Mouse (Mus musculus) heart, embryonic 10.5 days (tissue): ENCODE data around the gene Spg11. TPM values are rescaled to one million over a fixed set of nuclear protein-coding genes. Genes with fewer than 3 reads are reported as not detected.

Experiments
- DNase-seq: peaks from one replicate; pipeline ENCODE4 v3.0.0-alpha.2; 2017; ENCODE audit warnings: low spot score
- H3K27ac ChIP-seq: fragments of 300-500 bp; sonication (generic); 2 replicates; pipeline ENCODE4 v1.5.1; 2016; ENCODE audit warnings: mild to moderate bottlenecking
- H3K27me3 ChIP-seq: fragments of 300-500 bp; sonication (generic); 2 replicates; pipeline ENCODE4 v1.6.1; 2016; ENCODE audit warnings: mild to moderate bottlenecking; ENCODE audit not compliant: poor library complexity, insufficient read depth, severe bottlenecking
- H3K36me3 ChIP-seq: fragments of 300-500 bp; sonication (generic); 2 replicates; pipeline ENCODE4 v1.6.1; 2016; ENCODE audit warnings: mild to moderate bottlenecking, moderate library complexity
- H3K4me1 ChIP-seq: fragments of 300-500 bp; sonication (generic); 2 replicates; pipeline ENCODE4 v1.6.1; 2016; ENCODE audit warnings: mild to moderate bottlenecking
- H3K4me3 ChIP-seq: fragments of 300-500 bp; sonication (generic); 2 replicates; pipeline ENCODE4 v1.5.1; 2016; ENCODE audit warnings: mild to moderate bottlenecking, moderate library complexity
- H3K9me3 ChIP-seq: fragments of 300-500 bp; sonication (generic); 2 replicates; pipeline ENCODE4 v1.6.1; 2016; ENCODE audit warnings: mild to moderate bottlenecking, moderate library complexity
- WGBS: fragments of 180-500 bp; shearing (Covaris S2); methylation state at CpG from one replicate; pipeline ENCODE4 v1.1.7; 2016; 5-methylcytosine and 5-hydroxymethylcytosine counted together
- polyA plus RNA-seq: library from polyadenylated mRNA; unstranded; fragments of >200 nt; fragmentation: Nextera tagmentation; extraction: Ambion mirVana; gene quantifications from 2 replicates; pipeline ENCODE4 v1.2.1, GENCODE M21; 2016

Gene Spg11
- polyA plus RNA-seq, 1 experiment from 2014 or later, result 8.2 TPM

DNA sequence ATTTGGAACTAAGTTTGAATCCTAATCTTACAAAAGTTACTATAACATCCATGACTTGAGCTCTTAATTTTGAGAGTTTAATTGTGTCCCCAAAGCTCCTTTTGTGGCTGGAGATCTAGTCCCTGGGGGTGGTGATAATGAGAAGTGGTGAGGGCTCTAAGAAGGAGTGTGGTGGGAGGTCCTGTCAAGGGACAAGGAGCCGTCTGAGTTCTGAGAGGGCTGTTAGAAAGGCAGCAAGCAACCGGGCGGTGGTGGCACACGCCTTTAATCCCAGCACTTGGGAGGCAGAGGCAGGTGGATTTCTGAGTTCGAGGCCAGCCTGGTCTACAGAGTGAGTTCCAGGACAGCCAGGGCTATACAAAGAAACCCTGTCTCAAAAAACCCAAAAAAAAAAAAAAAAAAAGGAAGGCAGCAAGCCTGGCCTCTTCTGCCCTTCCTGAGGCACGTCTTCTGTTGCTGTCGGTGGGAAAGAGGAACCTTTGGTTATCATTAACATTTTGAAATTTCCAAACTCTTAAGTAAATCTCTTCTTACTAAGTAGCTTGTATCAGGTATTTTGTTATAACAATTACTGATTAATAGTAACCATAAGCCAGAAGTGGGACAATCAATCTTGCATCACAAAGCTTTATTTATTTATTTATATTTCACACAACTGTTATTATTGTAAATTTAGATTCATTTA lies 35.6 kb upstream of the Spg11 start:
- peaks cover 22% of the 10 kb centered on the region for H3K36me3 ChIP-seq
- WGBS, result 76% methylated on average over 7 of the region's 7 CpGs
- DNase-seq, result no peak
- no peak overlapping the region for H3K4me3 ChIP-seq
- peaks cover 8% of the 10 kb centered on the region for H3K4me1 ChIP-seq
- no peaks in the 10 kb centered on the region for H3K27me3 ChIP-seq
- H3K27ac ChIP-seq, result no peak overlapping the region
- no peaks in the 10 kb centered on the region for H3K9me3 ChIP-seq

DNA sequence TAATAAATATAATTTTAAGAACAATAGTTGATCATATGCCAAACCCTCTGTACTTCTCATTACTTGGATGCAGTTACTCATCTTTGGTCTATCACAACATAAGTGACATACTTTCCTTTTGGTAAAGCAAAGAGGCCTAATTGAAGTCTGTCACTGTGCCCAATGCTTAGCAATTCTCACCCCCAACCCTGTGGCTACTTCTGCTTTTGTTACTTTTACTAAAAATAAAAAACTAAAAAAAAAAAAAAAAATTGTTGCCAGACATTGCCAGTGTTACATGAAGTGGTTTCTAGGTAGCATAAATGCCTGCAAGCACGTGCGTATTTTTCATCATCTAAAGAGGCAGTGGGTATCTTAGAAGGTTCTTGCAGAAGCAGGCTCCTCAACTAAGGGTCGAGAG lies 34.7 kb upstream of the Spg11 start:
- WGBS, result 83% methylated on average over 3 of the region's 3 CpGs

DNA sequence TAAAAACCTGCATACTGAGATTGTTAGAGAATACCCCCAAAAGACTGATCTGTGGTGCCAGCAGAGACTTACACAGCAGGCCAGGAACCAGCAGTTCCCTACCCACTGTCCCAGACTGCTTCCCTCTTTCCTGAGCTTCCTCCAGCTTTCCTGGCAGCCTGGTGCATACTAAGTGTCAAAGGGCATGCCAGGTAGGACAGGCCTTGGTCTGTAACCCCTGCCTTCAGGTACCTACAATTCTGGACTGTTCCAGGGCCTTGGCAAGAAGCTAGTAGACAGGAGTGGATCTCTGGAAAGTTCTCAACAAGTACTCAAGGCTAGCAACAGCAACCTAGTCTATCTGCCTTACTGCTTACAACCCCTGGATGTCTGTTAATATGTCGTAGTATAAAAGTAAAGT lies 33.0 kb upstream of the Spg11 start:
- H3K9me3 ChIP-seq, result no peaks in the 10 kb centered on the region
- H3K27me3 ChIP-seq, result no peaks in the 10 kb centered on the region
- no peak for DNase-seq
- peaks cover 22% of the 10 kb centered on the region for H3K36me3 ChIP-seq
- H3K4me3 ChIP-seq, result no peak overlapping the region
- 88% methylated on average over 1 of the region's 1 CpGs for WGBS
- no peak overlapping the region for H3K27ac ChIP-seq
- H3K4me1 ChIP-seq, result peaks cover 10% of the 10 kb centered on the region

More for the DNA sequence above, 34.7 kb upstream of the Spg11 start:
- DNase-seq, result no peak
- 0 out of 2 replicates have a peak, but pooled peaks cover 3% of the 10 kb centered on the region for H3K4me1 ChIP-seq
- no peaks in the 10 kb centered on the region for H3K9me3 ChIP-seq
- no peaks in the 10 kb centered on the region for H3K27me3 ChIP-seq
- no peak overlapping the region for H3K27ac ChIP-seq
- H3K36me3 ChIP-seq, result peaks cover 22% of the 10 kb centered on the region
- H3K4me3 ChIP-seq, result no peak overlapping the region

DNA sequence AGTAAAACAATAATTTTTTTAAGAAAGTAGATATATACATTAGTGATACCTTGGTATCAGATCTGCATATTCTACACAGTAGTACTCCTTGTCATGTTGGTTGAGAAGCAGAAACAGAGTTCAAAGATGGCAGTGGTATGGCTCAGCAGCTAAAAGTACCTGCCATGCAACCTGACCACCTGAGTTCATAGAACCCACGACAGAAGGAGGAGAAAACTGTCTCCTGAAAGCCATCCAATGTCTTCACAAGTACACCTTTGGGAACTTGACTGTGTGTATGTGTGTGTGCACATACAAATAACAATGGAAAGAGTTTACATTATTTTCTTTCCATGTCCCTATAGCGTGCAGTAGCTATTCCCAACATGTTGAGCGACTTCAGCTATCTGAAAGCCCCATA lies 31.5 kb upstream of the Spg11 start:
- H3K9me3 ChIP-seq, result no peaks in the 10 kb centered on the region
- H3K36me3 ChIP-seq, result peaks cover 15% of the 10 kb centered on the region
- no peak overlapping the region for H3K4me3 ChIP-seq
- 76% methylated on average over 3 of the region's 3 CpGs for WGBS
- H3K27ac ChIP-seq, result no peak overlapping the region
- DNase-seq, result no peak
- H3K27me3 ChIP-seq, result no peaks in the 10 kb centered on the region
- H3K4me1 ChIP-seq, result peaks cover 10% of the 10 kb centered on the region

DNA sequence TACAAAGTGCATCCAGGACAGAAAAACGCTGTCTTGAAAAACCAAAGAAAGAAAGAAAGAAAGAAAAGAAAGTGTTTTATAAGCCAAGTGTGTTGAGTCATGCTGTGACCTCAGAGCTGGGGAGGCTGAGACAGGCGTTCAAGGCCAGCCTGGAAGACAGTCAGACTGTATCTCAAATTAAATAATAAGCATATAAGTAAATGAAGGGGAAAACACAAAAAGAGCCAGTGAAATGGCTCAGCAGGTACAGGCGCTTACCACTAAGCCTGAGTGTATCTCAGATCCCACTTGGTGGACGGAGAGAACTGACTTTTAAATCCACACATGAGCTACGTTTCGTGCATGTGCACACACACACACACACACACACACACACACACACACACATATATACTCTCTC lies 31.1 kb upstream of the Spg11 start:
- 81% methylated on average over 6 of the region's 6 CpGs for WGBS
- Histone ChIP-seq H3K27ac (no peak overlapping the region), H3K9me3 (no peaks in the 10 kb centered on the region), H3K36me3 (peaks cover 11% of the 10 kb centered on the region), H3K27me3 (no peaks in the 10 kb centered on the region), H3K4me1 (peaks cover 10% of the 10 kb centered on the region), H3K4me3 (no peak overlapping the region)
- no peak for DNase-seq

DNA sequence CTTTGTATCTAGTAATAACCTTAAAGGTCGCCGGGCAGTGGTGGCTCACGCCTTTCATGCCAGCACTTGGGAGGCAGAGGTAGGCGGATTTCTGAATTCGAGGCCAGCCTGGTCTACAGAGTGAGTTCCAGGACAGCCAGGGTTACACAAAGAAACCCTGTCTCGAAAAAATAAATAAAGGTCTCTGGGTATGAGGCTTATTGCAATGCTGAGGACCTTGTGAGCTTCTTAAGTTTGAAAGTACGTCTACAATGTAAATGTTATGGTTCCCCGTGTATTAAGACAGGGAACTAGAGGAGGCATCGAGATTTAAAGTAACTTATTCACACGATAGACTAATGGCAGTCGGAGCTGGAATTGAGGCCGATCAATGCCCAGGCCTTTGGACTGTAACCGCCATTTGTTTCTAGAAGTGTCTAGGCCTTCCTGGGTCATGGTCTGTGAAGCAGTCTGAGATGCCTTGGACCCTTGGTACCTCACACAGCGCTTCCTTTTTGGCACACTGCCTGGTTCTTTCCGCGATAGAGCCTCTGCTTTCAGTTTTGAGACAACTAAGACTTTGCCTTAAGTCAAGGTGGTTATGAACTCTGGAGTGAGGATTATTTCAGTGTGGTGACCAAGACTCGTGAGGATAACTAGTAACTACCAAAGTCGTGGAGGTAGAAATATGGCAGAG lies 30.2 kb upstream of the Spg11 start:
- H3K4me1 ChIP-seq, result peaks cover 10% of the 10 kb centered on the region
- 34% methylated on average over 18 of the region's 18 CpGs for WGBS
- peaks cover 9% of the 10 kb centered on the region for H3K36me3 ChIP-seq
- H3K27ac ChIP-seq, result peak overlapping the region; percentile 84
- peak overlapping the region; percentile 72 for H3K4me3 ChIP-seq
- no peak for DNase-seq
- no peaks in the 10 kb centered on the region for H3K9me3 ChIP-seq
- no peaks in the 10 kb centered on the region for H3K27me3 ChIP-seq

DNA sequence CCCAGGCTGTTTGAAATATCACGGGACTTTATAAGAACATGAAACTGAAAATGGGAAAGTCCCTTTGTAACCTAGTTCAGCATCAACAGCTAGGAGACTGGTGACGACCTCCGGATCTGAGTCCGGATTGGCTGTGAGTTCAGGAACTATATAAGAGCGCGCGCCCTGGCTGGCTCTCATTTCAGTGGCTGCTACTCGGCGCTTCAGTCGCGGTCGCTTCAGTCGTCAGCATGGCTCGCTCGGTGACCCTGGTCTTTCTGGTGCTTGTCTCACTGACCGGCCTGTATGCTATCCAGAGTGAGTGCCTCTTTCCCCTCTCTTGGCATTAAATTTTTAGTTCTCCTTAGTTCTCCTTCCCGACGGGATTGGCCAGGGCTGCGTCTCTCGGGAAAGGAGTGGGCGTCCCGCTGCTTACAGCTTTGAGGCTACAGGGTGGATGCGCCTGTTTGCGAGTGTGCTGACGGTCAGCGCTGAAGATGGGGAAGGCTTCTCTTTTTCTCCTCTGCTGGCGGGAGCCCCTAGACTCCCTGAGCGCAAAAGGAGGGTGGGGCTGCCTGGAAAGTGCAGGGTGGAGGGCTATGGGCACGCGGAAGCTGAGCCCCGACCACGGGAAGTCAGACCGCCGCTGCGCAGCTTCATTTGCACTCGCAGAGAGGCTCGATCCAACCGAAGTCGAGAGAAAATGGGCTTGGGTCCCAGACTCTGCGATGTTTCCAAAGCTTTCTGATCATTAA lies 29.5 kb upstream of the Spg11 start, which contains the start of gene B2m:
TSS of gene B2m (plus strand) at position 179 of the 734 bp plus-strand sequence.
- Histone ChIP-seq H3K9me3 (no peaks in the 10 kb centered on the region), H3K4me3 (peak within 1 kb of the TSS; percentile 72), H3K36me3 (peaks cover 9% of the 10 kb centered on the region), H3K4me1 (peaks cover 10% of the 10 kb centered on the region), H3K27me3 (no peaks in the 10 kb centered on the region), H3K27ac (peak within 1 kb of the TSS; percentile 84)
- WGBS, result under 1% methylated on average over 40 of the region's 40 CpGs
- peak; percentile 96 for DNase-seq

DNA sequence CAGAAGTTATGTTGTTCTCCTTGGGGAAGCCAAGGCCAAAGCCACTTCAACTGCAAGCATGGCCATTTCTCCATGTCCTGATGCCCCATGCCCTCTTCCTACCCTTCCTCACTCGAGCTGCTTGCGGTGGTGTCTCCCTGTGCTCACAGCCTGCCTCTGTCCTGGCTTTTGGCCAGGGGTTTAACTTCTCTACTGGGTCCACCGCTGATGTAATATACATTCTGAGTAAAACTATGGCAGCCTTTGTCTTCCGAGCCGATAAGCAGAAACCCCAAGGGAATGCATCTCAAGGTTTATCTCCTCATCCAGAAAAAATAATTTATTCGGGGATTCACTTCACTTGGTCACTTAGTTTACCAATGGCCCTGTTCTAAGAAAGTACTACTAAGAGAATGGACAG lies 28.5 kb upstream of the Spg11 start:
- 63% methylated on average over 6 of the region's 6 CpGs for WGBS
- H3K4me3 ChIP-seq, result no peak overlapping the region
- H3K4me1 ChIP-seq, result peaks cover 10% of the 10 kb centered on the region
- DNase-seq, result no peak
- H3K36me3 ChIP-seq, result peaks cover 6% of the 10 kb centered on the region
- H3K27me3 ChIP-seq, result no peaks in the 10 kb centered on the region
- H3K9me3 ChIP-seq, result no peaks in the 10 kb centered on the region
- peak overlapping the region; percentile 84; the same call in 1 of the 2 replicates for H3K27ac ChIP-seq

DNA sequence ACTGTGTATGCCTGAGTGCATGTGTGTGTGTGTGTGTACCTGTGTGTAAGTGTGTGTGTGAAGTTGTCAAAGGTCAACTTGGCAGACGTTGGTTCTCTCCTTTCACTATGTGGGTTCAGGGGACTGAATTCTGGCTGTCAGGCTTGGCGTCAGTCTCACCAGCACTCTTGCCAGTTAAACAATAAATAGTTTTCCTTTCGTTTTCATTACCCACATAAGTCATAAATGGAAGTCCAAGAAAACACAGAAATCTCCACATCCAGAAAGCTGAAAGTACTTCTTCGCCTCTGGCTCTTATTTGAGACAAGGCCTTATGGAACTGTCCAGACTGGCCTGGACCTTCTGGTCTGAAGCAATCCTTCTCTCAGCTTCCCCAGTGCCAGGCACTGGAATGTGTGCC lies 27.6 kb upstream of the Spg11 start:
- Histone ChIP-seq H3K4me1 (peaks cover 10% of the 10 kb centered on the region), H3K36me3 (no peaks in the 10 kb centered on the region), H3K27me3 (no peaks in the 10 kb centered on the region), H3K27ac (no peak overlapping the region), H3K9me3 (no peaks in the 10 kb centered on the region), H3K4me3 (no peak overlapping the region)
- no peak for DNase-seq
- 73% methylated on average over 4 of the region's 4 CpGs for WGBS

DNA sequence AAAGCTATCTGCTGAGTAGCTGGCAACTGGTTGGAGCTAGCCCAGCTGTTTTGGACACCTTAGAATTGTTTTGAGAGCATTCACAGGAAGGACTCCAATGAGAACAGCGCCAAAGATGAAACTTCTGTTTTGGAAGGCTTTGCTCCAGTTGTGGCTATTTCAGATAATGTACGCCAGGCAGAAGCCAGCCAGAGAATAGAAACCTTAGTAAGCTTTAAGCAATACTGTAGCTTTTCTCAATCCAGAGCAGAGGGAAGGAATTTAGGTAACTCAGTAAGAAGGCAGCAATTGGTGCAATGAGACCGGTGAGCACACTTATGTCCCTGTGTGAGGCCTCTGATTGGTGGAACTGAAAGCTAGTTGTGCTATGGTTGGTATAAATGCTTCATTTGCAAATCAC lies 24.9 kb upstream of the Spg11 start:
- Histone ChIP-seq H3K36me3 (no peaks in the 10 kb centered on the region), H3K4me3 (no peak overlapping the region)
- 84% methylated on average over 3 of the region's 3 CpGs for WGBS

DNA sequence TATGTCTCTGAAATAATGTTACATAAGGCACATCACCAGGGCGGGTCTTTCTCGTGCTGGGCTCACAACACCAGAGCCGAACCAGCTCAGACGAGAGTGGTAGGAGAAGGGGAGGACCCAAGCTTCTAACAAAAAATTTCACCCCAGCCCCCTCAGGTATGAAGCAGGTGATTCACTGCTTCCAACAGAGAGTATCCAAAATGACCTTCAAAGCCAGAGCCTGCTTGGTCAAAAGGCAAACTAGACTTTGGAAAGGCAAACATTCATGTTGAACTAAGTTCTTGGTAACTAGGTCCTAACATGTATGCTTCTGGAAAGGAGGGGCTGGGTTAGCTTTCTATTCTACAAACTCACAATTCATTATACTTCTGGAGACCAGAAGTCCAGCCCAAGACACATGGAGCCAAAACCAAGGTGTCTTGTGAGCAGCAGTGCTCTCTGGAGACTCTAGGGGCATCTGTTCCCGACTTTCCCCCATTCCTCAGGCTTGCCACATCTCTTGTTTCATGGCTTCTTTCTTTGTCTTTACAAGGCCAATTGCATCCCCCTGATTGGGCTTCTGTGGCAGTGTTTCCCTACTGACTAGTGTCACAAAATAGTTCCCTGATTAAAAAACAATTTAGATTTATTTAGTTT lies 23.3 kb upstream of the Spg11 start:
- no peaks in the 10 kb centered on the region for H3K27me3 ChIP-seq
- DNase-seq, result no peak
- 68% methylated on average over 5 of the region's 5 CpGs for WGBS
- H3K4me1 ChIP-seq, result peaks cover 7% of the 10 kb centered on the region
- H3K36me3 ChIP-seq, result no peaks in the 10 kb centered on the region
- H3K4me3 ChIP-seq, result no peak overlapping the region
- no peaks in the 10 kb centered on the region for H3K9me3 ChIP-seq
- H3K27ac ChIP-seq, result no peak overlapping the region

More for the DNA sequence above, 24.9 kb upstream of the Spg11 start:
- no peaks in the 10 kb centered on the region for H3K27me3 ChIP-seq
- H3K4me1 ChIP-seq, result peaks cover 10% of the 10 kb centered on the region
- DNase-seq, result no peak
- H3K27ac ChIP-seq, result no peak overlapping the region
- no peaks in the 10 kb centered on the region for H3K9me3 ChIP-seq

DNA sequence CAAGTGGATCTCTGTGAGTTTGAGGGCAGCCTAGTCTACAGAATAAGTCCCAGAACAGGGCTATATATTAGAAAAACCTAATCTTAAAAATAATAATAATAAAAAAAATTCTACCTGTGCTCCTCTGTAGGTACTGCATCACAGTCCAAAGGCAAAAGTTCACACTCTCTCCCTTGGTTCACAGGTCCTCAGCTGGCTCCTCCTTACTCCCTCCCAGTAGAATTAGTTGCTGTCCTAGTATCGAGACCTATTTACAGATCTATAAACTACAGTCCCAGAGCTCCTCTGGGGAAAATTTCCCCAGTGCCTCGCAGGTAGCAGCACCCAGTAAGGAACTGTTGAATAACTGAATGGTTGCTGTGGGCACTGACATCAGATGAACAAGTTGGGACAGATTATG lies 22.6 kb upstream of the Spg11 start:
- Histone ChIP-seq H3K27me3 (no peaks in the 10 kb centered on the region), H3K36me3 (no peaks in the 10 kb centered on the region), H3K4me1 (peaks cover 7% of the 10 kb centered on the region), H3K27ac (no peak overlapping the region), H3K9me3 (no peaks in the 10 kb centered on the region), H3K4me3 (no peak overlapping the region)
- WGBS, result 77% methylated on average over 2 of the region's 2 CpGs
- no peak for DNase-seq
